Mouse (Mus musculus): Measurements from ENCODE around the gene Gm20695. TPM values are rescaled to one million over a fixed set of nuclear protein-coding genes. Genes with fewer than 3 reads are reported as not detected.

Gene Gm20695
- polyA plus RNA-seq, 1 experiment from 2014 or later: 5.2 TPM

- H3K36me3 ChIP-seq (ENCODE audit: insufficient read depth, low read length): no peaks in the 10 kb centered on the region
- 0% methylated on average over 33 of the region's 33 CpGs for WGBS
Measured at GRCm38 (mm10) chr16:3908537-3909111, 24.2 kb downstream of the Gm20695 start, which contains the start of the genes 1700037C18Rik and Cluap1. 1700037C18Rik (minus strand) TSS chr16:3908689. Cluap1 (plus strand) TSS chr16:3908801.

DNA sequence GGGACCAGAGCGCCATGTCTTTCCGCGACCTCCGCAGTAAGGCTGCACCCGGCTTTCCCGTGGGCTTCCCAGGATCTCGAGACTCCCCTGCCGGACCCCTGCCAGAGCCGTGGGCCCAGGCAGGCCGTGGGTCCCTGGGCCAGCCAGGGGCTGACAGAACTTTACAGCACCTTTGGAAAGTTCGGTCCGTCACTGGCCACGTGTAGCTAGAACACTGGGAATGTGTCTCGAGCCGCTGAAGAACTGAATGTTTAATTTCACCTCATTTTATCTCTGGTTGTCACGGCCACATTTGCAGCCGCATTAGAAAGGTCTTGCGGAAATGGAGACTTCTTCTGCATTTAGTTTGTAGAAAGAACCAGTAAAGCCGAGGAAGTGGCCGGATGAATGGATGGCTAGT, 24.7 kb downstream of the Gm20695 start:
- ATAC-seq: no peak; the same call in 1 of the 2 replicates
- Histone ChIP-seq H3K4me1 (ENCODE audit: insufficient read depth, low read depth, low read length) (peaks cover 5% of the 10 kb centered on the region; the same call in 1 of the 2 replicates), H3K36me3 (ENCODE audit: insufficient read depth, low read length) (no peaks in the 10 kb centered on the region), H3K9ac (replicated peaks; ENCODE audit: low read depth) (peak overlapping the region; percentile 52), H3K4me3 (ENCODE audit: low read depth, low read length) (peak overlapping the region; percentile 60), H3K27me3 (replicated peaks; ENCODE audit: insufficient read depth, low read length) (no peaks in the 10 kb centered on the region), H3K27ac (ENCODE audit: low read length) (peak overlapping the region; percentile 33; the same call in 1 of the 2 replicates), H3K9me3 (ENCODE audit: low read length) (no peaks in the 10 kb centered on the region), H3K4me2 (replicated peaks; ENCODE audit: low read depth, low read length) (peak overlapping the region; percentile 74)
- DNase-seq (ENCODE audit: low spot score): no peak
- 4% methylated on average over 20 of the region's 20 CpGs for WGBS
- TF ChIP-seq CTCF (IDR thresholded peaks at IDR 0.05) (no peak), EP300 (IDR thresholded peaks at IDR 0.05) (no peak)

More at GRCm38 (mm10) chr16:3908537-3909111, 24.2 kb downstream of the Gm20695 start, which contains the start of the genes 1700037C18Rik and Cluap1:
- Histone ChIP-seq H3K4me1 (ENCODE audit: insufficient read depth, low read depth, low read length) (peaks cover 5% of the 10 kb centered on the region; the same call in 1 of the 2 replicates), H3K9ac (replicated peaks; ENCODE audit: low read depth) (peak within 1 kb of the TSS; percentile 54), H3K27me3 (replicated peaks; ENCODE audit: insufficient read depth, low read length) (no peaks in the 10 kb centered on the region), H3K27ac (ENCODE audit: low read length) (peak within 1 kb of the TSS; percentile 33), H3K4me2 (replicated peaks; ENCODE audit: low read depth, low read length) (peak within 1 kb of the TSS; percentile 74), H3K9me3 (ENCODE audit: low read length) (no peaks in the 10 kb centered on the region), H3K4me3 (ENCODE audit: low read depth, low read length) (peak within 1 kb of the TSS; percentile 60)
- TF ChIP-seq EP300 (IDR thresholded peaks at IDR 0.05): no peak
- peak; percentile 90 for TF ChIP-seq CTCF (IDR thresholded peaks at IDR 0.05)
- peak; percentile 99 for ATAC-seq
- DNase-seq (ENCODE audit: low spot score): peak; percentile 98

GRCm38 (mm10) chr16:3920756-3921155, 36.3 kb downstream of the Gm20695 start:
- Histone ChIP-seq H3K27ac (ENCODE audit: low read length) (no peak overlapping the region), H3K27me3 (replicated peaks; ENCODE audit: insufficient read depth, low read length) (no peaks in the 10 kb centered on the region), H3K4me1 (ENCODE audit: insufficient read depth, low read depth, low read length) (no peaks in the 10 kb centered on the region), H3K9me3 (ENCODE audit: low read length) (no peaks in the 10 kb centered on the region), H3K4me3 (ENCODE audit: low read depth, low read length) (no peak overlapping the region), H3K9ac (replicated peaks; ENCODE audit: low read depth) (no peak overlapping the region), H3K36me3 (ENCODE audit: insufficient read depth, low read length) (peaks cover 2% of the 10 kb centered on the region), H3K4me2 (replicated peaks; ENCODE audit: low read depth, low read length) (no peak overlapping the region)
- WGBS: 81% methylated on average over 2 of the region's 2 CpGs
- TF ChIP-seq EP300 (IDR thresholded peaks at IDR 0.05) (no peak), CTCF (IDR thresholded peaks at IDR 0.05) (no peak)
- DNase-seq (ENCODE audit: low spot score): no peak
- ATAC-seq: no peak

DNA sequence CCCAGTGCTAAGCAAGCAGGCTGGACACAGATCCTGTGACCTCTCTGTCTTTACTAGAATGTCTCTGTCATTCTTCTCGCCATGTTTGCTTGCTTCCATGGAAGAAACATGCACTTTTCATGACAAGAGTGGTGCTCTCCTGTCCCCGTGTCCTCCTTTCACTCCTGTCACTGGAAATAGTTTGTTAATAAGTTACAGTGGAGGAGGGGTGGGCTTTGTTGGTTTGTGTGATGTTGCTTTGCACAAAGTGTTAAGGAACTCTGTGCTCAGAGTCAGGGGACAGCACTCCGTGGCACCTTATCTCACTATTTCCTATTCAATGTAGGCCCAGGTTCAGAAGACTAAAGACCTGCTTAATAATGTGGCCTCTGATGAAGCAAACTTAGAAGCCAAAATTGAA, 39.1 kb downstream of the Gm20695 start:
- Histone ChIP-seq H3K27ac (ENCODE audit: low read length) (no peak overlapping the region), H3K4me3 (ENCODE audit: low read depth, low read length) (no peak overlapping the region), H3K4me2 (replicated peaks; ENCODE audit: low read depth, low read length) (no peak overlapping the region), H3K9me3 (ENCODE audit: low read length) (no peaks in the 10 kb centered on the region), H3K36me3 (ENCODE audit: insufficient read depth, low read length) (peaks cover 3% of the 10 kb centered on the region; the same call in 1 of the 2 replicates), H3K9ac (replicated peaks; ENCODE audit: low read depth) (no peak overlapping the region), H3K4me1 (ENCODE audit: insufficient read depth, low read depth, low read length) (no peaks in the 10 kb centered on the region), H3K27me3 (replicated peaks; ENCODE audit: insufficient read depth, low read length) (no peaks in the 10 kb centered on the region)
- 59% methylated on average over 3 of the region's 3 CpGs for WGBS
- no peak for DNase-seq (ENCODE audit: low spot score)
- ATAC-seq: no peak
- no peak for TF ChIP-seq EP300 (IDR thresholded peaks at IDR 0.05)

- 65% methylated on average over 4 of the region's 4 CpGs for WGBS
Measured at GRCm38 (mm10) chr16:3923966-3924365, 39.5 kb downstream of the Gm20695 start.

DNA sequence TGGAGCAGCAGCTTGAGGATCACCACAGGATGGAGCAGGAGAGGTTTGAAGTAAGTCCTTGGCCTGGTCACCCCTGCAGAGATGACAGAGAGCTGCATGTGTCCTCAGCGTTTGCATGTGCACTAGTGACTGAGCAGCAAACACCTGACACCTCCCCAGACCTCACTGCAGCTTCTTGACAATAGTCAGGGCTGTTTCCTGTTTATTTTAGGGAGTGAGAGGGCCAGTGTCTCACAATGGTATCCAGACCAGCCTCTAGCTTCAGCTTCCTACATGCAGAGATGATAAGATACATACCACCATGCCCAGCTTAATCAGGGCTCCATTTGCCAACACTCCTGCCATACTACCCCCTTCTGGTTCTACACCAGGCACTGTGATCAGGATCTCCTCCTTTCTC, 44.1 kb downstream of the Gm20695 start:
- ATAC-seq (peak; percentile 52), DNase-seq (ENCODE audit: low spot score) (peak; percentile 7)
- Histone ChIP-seq H3K36me3 (ENCODE audit: insufficient read depth, low read length) (0 out of 2 replicates have a peak, but pooled peaks cover 3% of the 10 kb centered on the region), H3K4me1 (ENCODE audit: insufficient read depth, low read depth, low read length) (no peaks in the 10 kb centered on the region), H3K4me3 (ENCODE audit: low read depth, low read length) (no peak overlapping the region), H3K9me3 (ENCODE audit: low read length) (no peaks in the 10 kb centered on the region), H3K4me2 (replicated peaks; ENCODE audit: low read depth, low read length) (no peak overlapping the region), H3K9ac (replicated peaks; ENCODE audit: low read depth) (no peak overlapping the region), H3K27me3 (replicated peaks; ENCODE audit: insufficient read depth, low read length) (no peaks in the 10 kb centered on the region), H3K27ac (ENCODE audit: low read length) (no peak overlapping the region)
- TF ChIP-seq CTCF (IDR thresholded peaks at IDR 0.05) (no peak), EP300 (IDR thresholded peaks at IDR 0.05) (no peak)
- WGBS: 44% methylated on average over 1 of the region's 1 CpGs

More at GRCm38 (mm10) chr16:3923966-3924365, 39.5 kb downstream of the Gm20695 start:
- Histone ChIP-seq H3K36me3 (ENCODE audit: insufficient read depth, low read length) (peaks cover 3% of the 10 kb centered on the region; the same call in 1 of the 2 replicates), H3K27me3 (replicated peaks; ENCODE audit: insufficient read depth, low read length) (no peaks in the 10 kb centered on the region), H3K9ac (replicated peaks; ENCODE audit: low read depth) (no peak overlapping the region), H3K9me3 (ENCODE audit: low read length) (no peaks in the 10 kb centered on the region), H3K27ac (ENCODE audit: low read length) (no peak overlapping the region), H3K4me1 (ENCODE audit: insufficient read depth, low read depth, low read length) (no peaks in the 10 kb centered on the region), H3K4me2 (replicated peaks; ENCODE audit: low read depth, low read length) (no peak overlapping the region), H3K4me3 (ENCODE audit: low read depth, low read length) (no peak overlapping the region)
- DNase-seq (ENCODE audit: low spot score) (peak; percentile 52), ATAC-seq (peak; percentile 57)
- no peak for TF ChIP-seq EP300 (IDR thresholded peaks at IDR 0.05)
- TF ChIP-seq CTCF (IDR thresholded peaks at IDR 0.05): no peak
